Mouse (Mus musculus) embryonic fibroblast, embryonic 13.5 days (primary cell): ENCODE results near the gene Ugt1a9. TPM values are rescaled to one million over a fixed set of nuclear protein-coding genes. Genes with fewer than 3 reads are reported as not detected.

Experiments used
- H3K27ac ChIP-seq: 2 replicates; pipeline ENCODE4 v1.5.1; 2012; ENCODE audit warnings: low read length, control low read depth, inconsistent platforms; ENCODE audit not compliant: insufficient read depth
- H3K4me1 ChIP-seq: 2 replicates; pipeline ENCODE4 v1.6.1; 2011; ENCODE audit warnings: low read length; ENCODE audit not compliant: control insufficient read depth, insufficient read depth
- H3K4me3 ChIP-seq: 2 replicates; pipeline ENCODE4 v1.5.1; 2011; ENCODE audit warnings: mild to moderate bottlenecking, control low read depth, low read length; ENCODE audit not compliant: insufficient read depth
- CTCF ChIP-seq: IDR thresholded peaks from 2 replicates; pipeline ENCODE4 v1.5.1; 2011; ENCODE audit warnings: mild to moderate bottlenecking, control low read depth, low read length, moderate library complexity, borderline replicate concordance; ENCODE audit not compliant: insufficient read depth
- POLR2A ChIP-seq: IDR thresholded peaks from 2 replicates; pipeline ENCODE4 v1.6.1; 2011; ENCODE audit warnings: low read depth, mild to moderate bottlenecking, control low read depth, low read length, moderate library complexity
- polyA plus RNA-seq: library from polyadenylated mRNA; stranded (reverse); fragments of >200 nt; gene quantifications from 2 replicates; pipeline ENCODE4 v1.2.4, GENCODE M21; 2011; ENCODE audit warnings: low read depth; ENCODE audit not compliant: missing spikeins, insufficient read length

The Ugt1a9 gene
- polyA plus RNA-seq, 1 experiment = not detected

- no peak overlapping the region for H3K27ac ChIP-seq
- no peaks in the 10 kb centered on the region for H3K4me1 ChIP-seq
- no peak for TF ChIP-seq POLR2A
- no peak for TF ChIP-seq CTCF
- no peak overlapping the region for H3K4me3 ChIP-seq
These were observed 182.5 kb downstream of the Ugt1a9 start for GRCm38 (mm10) chr1:88253106-88253505.

- H3K4me3 ChIP-seq = no peak overlapping the region
- no peak overlapping the region for H3K27ac ChIP-seq
- TF ChIP-seq POLR2A (no peak), CTCF (no peak)
- H3K4me1 ChIP-seq = no peaks in the 10 kb centered on the region
These were observed 182.9 kb downstream of the Ugt1a9 start for GRCm38 (mm10) chr1:88253540-88253939.

- TF ChIP-seq POLR2A (no peak), CTCF (no peak)
- Histone ChIP-seq H3K4me1 (no peaks in the 10 kb centered on the region), H3K27ac (no peak overlapping the region), H3K4me3 (no peak overlapping the region)
These were observed 184.3 kb downstream of the Ugt1a9 start for GRCm38 (mm10) chr1:88254793-88255465.

- H3K4me1 ChIP-seq = no peaks in the 10 kb centered on the region
- no peak overlapping the region for H3K27ac ChIP-seq
- TF ChIP-seq POLR2A = no peak
- no peak for TF ChIP-seq CTCF
- no peak overlapping the region for H3K4me3 ChIP-seq
These were observed 184.9 kb downstream of the Ugt1a9 start for GRCm38 (mm10) chr1:88255466-88255857.

GRCm38 (mm10) chr1:88255989-88256754 is 185.6 kb downstream of the Ugt1a9 start:
- Histone ChIP-seq H3K4me3 (no peak overlapping the region), H3K4me1 (no peaks in the 10 kb centered on the region), H3K27ac (no peak overlapping the region)
- TF ChIP-seq CTCF (no peak), POLR2A (no peak)

GRCm38 (mm10) chr1:88256886-88257663 is 186.5 kb downstream of the Ugt1a9 start:
- Histone ChIP-seq H3K4me1 (peaks cover 3% of the 10 kb centered on the region), H3K27ac (no peak overlapping the region), H3K4me3 (no peak overlapping the region)
- TF ChIP-seq CTCF (no peak), POLR2A (no peak)

GRCm38 (mm10) chr1:88257681-88258080 is 187.1 kb downstream of the Ugt1a9 start:
- no peak for TF ChIP-seq CTCF
- TF ChIP-seq POLR2A = no peak
- no peak overlapping the region for H3K27ac ChIP-seq
- H3K4me1 ChIP-seq = peaks cover 9% of the 10 kb centered on the region
- no peak overlapping the region for H3K4me3 ChIP-seq

- H3K27ac ChIP-seq = no peak overlapping the region
- peaks cover 13% of the 10 kb centered on the region for H3K4me1 ChIP-seq
- TF ChIP-seq CTCF = no peak
- no peak for TF ChIP-seq POLR2A
- H3K4me3 ChIP-seq = no peak overlapping the region
These were observed 187.8 kb downstream of the Ugt1a9 start for GRCm38 (mm10) chr1:88258361-88258760.

GRCm38 (mm10) chr1:88258881-88259642 is 188.5 kb downstream of the Ugt1a9 start:
- no peak overlapping the region for H3K27ac ChIP-seq
- TF ChIP-seq CTCF (no peak), POLR2A (no peak)
- H3K4me3 ChIP-seq = no peak overlapping the region
- H3K4me1 ChIP-seq = peaks cover 13% of the 10 kb centered on the region
